Mouse (Mus musculus) liver, embryonic 14.5 days (tissue): ENCODE data around the gene Atxn7l1. TPM values are rescaled to one million over a fixed set of nuclear protein-coding genes. Genes with fewer than 3 reads are reported as not detected.

Experiments
- ATAC-seq: fragments of 200-750 bp; cut with Nextera tagmentation; 2 replicates; pipeline ENCODE4 v1.8.0; 2017; ENCODE audit warnings: moderate number of reproducible peaks, mild to moderate bottlenecking, moderate library complexity; ENCODE audit not compliant: insufficient read depth
- DNase-seq, 3 experiments: peaks; one replicate each; pipeline ENCODE4 v3.0.0-alpha.2; 2012 to 2013; ENCODE audit warnings: low read depth in 3 of 3, low spot score in 3 of 3
- H3K27ac ChIP-seq: fragments of 300-500 bp; sonication (generic); 2 replicates; pipeline ENCODE4 v1.5.1; 2014; ENCODE audit warnings: moderate library complexity, mild to moderate bottlenecking, control low read depth, inconsistent platforms
- H3K27me3 ChIP-seq: fragments of 300-500 bp; sonication (generic); 2 replicates; pipeline ENCODE4 v1.6.1; 2014; ENCODE audit warnings: mild to moderate bottlenecking, low read length, moderate library complexity; ENCODE audit not compliant: control insufficient read depth, insufficient read depth
- H3K36me3 ChIP-seq: fragments of 300-500 bp; sonication (generic); replicated peaks from 2 replicates; pipeline ENCODE4 v1.6.1; 2014; ENCODE audit warnings: low read depth; ENCODE audit not compliant: control insufficient read depth, insufficient read depth
- H3K4me1 ChIP-seq, 2 experiments: fragments of 200-500 bp in 1 of 2; fragments of 300-500 bp in 1 of 2; sonication (generic) in 1 of 2; replicated peaks; 2 replicates each; pipeline ENCODE4 v1.6.1; 2012 to 2014; ENCODE audit warnings: antibody characterized with exemption in 1 of 2, inconsistent platforms in 1 of 2, low read length in 1 of 2; ENCODE audit not compliant: control insufficient read depth in 2 of 2, insufficient read depth in 2 of 2
- H3K4me2 ChIP-seq: fragments of 300-500 bp; sonication (generic); 2 replicates; pipeline ENCODE4 v1.6.1; 2014; ENCODE audit warnings: low read depth, mild to moderate bottlenecking, control low read depth, moderate library complexity
- H3K4me3 ChIP-seq, 2 experiments: fragments of 200-500 bp in 1 of 2; fragments of 300-500 bp in 1 of 2; sonication (generic) in 1 of 2; 2 replicates each; pipeline ENCODE4 v1.5.1; 2012 to 2014; ENCODE audit warnings: low read depth in 2 of 2, low read length in 2 of 2, mild to moderate bottlenecking in 2 of 2, control low read depth in 1 of 2, inconsistent platforms in 1 of 2, moderate library complexity in 1 of 2; ENCODE audit not compliant: insufficient read depth in 1 of 2
- H3K9ac ChIP-seq: fragments of 300-500 bp; sonication (generic); replicated peaks from 2 replicates; pipeline ENCODE4 v1.6.1; 2014; ENCODE audit warnings: mild to moderate bottlenecking, control low read depth, moderate library complexity
- H3K9me3 ChIP-seq: fragments of 300-500 bp; sonication (generic); 2 replicates; pipeline ENCODE4 v1.6.1; 2016; ENCODE audit warnings: low read length, mixed read lengths; ENCODE audit not compliant: control insufficient read depth
- CTCF ChIP-seq: IDR thresholded peaks from 2 replicates; pipeline ENCODE4 v1.5.1; 2016; ENCODE audit warnings: antibody characterized with exemption, low read depth, control low read depth
- EP300 ChIP-seq: IDR thresholded peaks from 2 replicates; pipeline ENCODE4 v1.6.1; 2016; ENCODE audit warnings: antibody characterized with exemption, low read depth
- WGBS: fragments of 180-500 bp; shearing (Covaris S2); extraction: QIAGEN DNeasy Blood & Tissue Kit; methylation state at CpG from one replicate; pipeline ENCODE4 v1.1.7; 2014; ENCODE audit not compliant: insufficient replicate concordance; 5-methylcytosine and 5-hydroxymethylcytosine counted together
- polyA plus RNA-seq, 2 experiments: library from polyadenylated mRNA; depleted of rRNA in 1 of 2; stranded (reverse) in 1 of 2; unstranded in 1 of 2; fragments of >200 nt; fragmentation: Nextera tagmentation in 1 of 2; extraction: Ambion mirVana in 1 of 2; gene quantifications; 2 replicates each; pipeline versions ENCODE4 v1.2.1 to v1.2.3; 2012 to 2014

The Atxn7l1 gene
- polyA plus RNA-seq, 2 experiments, result 13.3 to 13.9 TPM

DNA sequence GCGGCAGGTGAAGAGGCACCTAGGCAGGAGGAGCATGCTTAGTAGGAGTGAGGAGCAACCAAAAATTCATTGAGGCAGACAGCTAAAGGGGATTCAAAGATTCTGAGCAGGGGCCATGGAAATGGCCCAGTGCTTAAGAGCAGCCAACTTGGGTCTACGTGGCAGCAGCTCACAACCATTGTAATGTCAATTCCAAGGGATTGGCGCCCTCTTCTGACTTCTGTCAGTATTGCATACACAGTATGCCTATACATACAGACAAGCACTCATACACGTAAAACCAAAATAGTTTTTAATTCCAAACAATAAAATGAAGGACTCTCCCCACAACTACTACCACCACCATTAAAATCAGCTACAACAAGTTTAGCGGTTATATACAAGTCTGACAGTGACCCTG, 122.2 kb downstream of the Atxn7l1 start:
- no peaks in the 10 kb centered on the region for H3K9me3 ChIP-seq
- ATAC-seq (peak; percentile 63; the same call in 1 of the 2 replicates), DNase-seq (peak; percentile 47 to 49 (median 49))
- no peak overlapping the region for H3K27ac ChIP-seq
- H3K4me2 ChIP-seq, result no peak overlapping the region
- H3K4me3 ChIP-seq, result no peak overlapping the region
- 71% methylated on average over 5 of the region's 5 CpGs for whole genome bisulfite sequencing
- no peaks in the 10 kb centered on the region for H3K27me3 ChIP-seq
- H3K36me3 ChIP-seq, result no peaks in the 10 kb centered on the region
- no peak overlapping the region for H3K9ac ChIP-seq
- TF ChIP-seq CTCF (peak; percentile 80), EP300 (no peak)
- no peaks in the 10 kb centered on the region for H3K4me1 ChIP-seq

DNA sequence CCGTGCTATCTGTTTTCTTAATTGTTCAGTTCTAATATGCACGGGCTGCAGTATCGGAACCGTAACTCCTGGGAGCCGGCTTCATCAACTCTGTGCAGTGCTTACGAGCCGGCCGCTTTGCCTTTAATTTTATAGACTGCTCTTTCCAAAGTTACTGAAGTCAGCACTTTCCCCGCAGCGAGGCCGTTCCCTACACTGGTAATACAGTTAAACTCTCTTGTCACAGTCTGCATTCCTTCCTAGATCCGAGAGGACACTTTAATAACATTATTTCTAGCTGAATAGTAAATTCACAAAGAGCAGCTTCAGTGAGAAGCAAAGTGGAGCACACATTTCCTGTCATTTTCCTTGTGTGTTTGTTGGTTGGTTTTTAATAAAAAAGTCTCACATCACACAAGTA, 124.4 kb downstream of the Atxn7l1 start:
- H3K9ac ChIP-seq, result no peak overlapping the region
- no peak for ATAC-seq
- H3K36me3 ChIP-seq, result no peaks in the 10 kb centered on the region
- no peaks in the 10 kb centered on the region for H3K9me3 ChIP-seq
- H3K27ac ChIP-seq, result no peak overlapping the region
- no peak overlapping the region for H3K4me3 ChIP-seq
- no peak overlapping the region for H3K4me2 ChIP-seq
- no peaks in the 10 kb centered on the region for H3K4me1 ChIP-seq
- no peak for DNase-seq
- TF ChIP-seq EP300 (no peak), CTCF (no peak)
- WGBS, result 84% methylated on average over 12 of the region's 12 CpGs
- H3K27me3 ChIP-seq, result no peaks in the 10 kb centered on the region

DNA sequence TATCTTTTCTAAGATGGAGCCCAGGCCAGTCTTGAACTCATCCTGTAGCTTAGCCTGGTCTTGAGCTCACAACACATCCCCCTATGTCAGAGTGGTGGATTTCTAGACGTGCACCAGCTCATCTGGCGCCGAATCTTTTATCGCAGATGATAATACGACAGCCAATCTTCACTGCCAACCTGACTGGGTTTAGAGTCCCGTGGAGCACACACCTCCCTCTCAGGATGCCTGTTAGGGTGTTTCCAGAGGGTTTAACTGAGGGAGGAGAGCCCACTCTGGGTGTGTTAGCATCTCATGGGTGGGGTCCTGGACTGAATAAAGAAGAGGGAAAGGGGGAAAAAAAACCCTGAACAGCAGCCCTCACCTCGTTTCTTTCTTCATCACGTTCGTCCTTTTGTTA, 124.9 kb downstream of the Atxn7l1 start:
- no peak for DNase-seq
- 78% methylated on average over 9 of the region's 9 CpGs for WGBS
- Histone ChIP-seq H3K36me3 (no peaks in the 10 kb centered on the region), H3K9me3 (no peaks in the 10 kb centered on the region), H3K4me3 (no peak overlapping the region), H3K27me3 (no peaks in the 10 kb centered on the region), H3K4me1 (no peaks in the 10 kb centered on the region), H3K4me2 (no peak overlapping the region), H3K27ac (no peak overlapping the region), H3K9ac (no peak overlapping the region)
- ATAC-seq, result no peak
- TF ChIP-seq EP300 (no peak), CTCF (no peak)

DNA sequence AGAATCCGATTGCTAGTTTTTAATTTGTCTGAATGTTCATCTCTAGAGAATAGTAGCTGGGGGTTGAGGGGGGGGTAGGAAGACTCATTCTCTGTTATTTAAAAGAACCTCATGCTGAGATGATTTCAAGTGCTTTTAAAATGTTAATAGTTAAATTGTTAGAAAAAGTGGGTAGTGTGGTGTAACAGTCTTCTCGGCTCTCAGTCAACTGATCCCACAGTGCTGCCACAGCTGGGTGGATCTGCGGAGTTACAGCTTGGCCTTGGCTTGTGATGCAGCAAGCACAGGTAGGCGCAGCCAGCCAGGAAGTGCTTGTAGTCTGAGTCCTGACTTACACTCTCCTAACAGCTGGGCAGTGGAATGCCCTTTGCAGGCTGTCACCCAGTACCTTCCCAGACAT, 125.7 kb downstream of the Atxn7l1 start:
- 83% methylated on average over 4 of the region's 4 CpGs for WGBS
- no peak for DNase-seq
- Histone ChIP-seq H3K27me3 (no peaks in the 10 kb centered on the region), H3K4me1 (no peaks in the 10 kb centered on the region), H3K4me3 (no peak overlapping the region), H3K9me3 (no peaks in the 10 kb centered on the region), H3K27ac (no peak overlapping the region), H3K36me3 (no peaks in the 10 kb centered on the region), H3K9ac (no peak overlapping the region), H3K4me2 (no peak overlapping the region)
- TF ChIP-seq EP300, result no peak
- no peak for TF ChIP-seq CTCF
- ATAC-seq, result no peak

DNA sequence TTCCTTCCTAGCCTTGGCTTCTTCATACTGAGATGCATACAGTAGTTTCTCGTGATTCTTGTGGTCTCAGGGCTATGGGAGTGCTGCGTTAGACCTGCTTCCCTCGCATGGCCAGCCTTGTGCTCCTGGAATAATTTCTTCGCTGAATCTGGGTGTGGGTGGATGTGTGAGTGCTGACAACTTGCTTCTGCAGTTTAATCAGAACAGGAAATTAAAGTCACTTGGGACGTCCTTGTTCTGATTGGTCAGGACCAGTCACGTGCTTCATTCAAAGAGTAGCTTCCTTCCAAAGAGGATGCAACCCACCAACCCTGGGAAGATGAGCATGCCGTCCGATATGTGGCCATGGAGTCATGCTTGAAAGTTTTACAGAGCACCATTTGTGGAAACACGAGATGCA, 126.2 kb downstream of the Atxn7l1 start:
- H3K4me1 ChIP-seq, result no peaks in the 10 kb centered on the region
- H3K4me3 ChIP-seq, result no peak overlapping the region
- no peaks in the 10 kb centered on the region for H3K27me3 ChIP-seq
- no peak overlapping the region for H3K27ac ChIP-seq
- H3K9me3 ChIP-seq, result no peaks in the 10 kb centered on the region
- ATAC-seq (no peak), DNase-seq (no peak)
- no peak for TF ChIP-seq CTCF
- TF ChIP-seq EP300, result no peak
- no peak overlapping the region for H3K4me2 ChIP-seq
- H3K36me3 ChIP-seq, result no peaks in the 10 kb centered on the region
- no peak overlapping the region for H3K9ac ChIP-seq
- WGBS, result 67% methylated on average over 9 of the region's 9 CpGs
